Mouse (Mus musculus): ENCODE data around the gene Urb1. TPM values are rescaled to one million over a fixed set of nuclear protein-coding genes. Genes with fewer than 3 reads are reported as not detected.
"Not testable (repeated sequence)": the region's sequence is repeated elsewhere in the genome, so short reads cannot be mapped to it uniquely, and the experiment has no call there.

Gene Urb1
- polyA plus RNA-seq, 1 experiment from 2014 or later = 9.9 TPM

DNA sequence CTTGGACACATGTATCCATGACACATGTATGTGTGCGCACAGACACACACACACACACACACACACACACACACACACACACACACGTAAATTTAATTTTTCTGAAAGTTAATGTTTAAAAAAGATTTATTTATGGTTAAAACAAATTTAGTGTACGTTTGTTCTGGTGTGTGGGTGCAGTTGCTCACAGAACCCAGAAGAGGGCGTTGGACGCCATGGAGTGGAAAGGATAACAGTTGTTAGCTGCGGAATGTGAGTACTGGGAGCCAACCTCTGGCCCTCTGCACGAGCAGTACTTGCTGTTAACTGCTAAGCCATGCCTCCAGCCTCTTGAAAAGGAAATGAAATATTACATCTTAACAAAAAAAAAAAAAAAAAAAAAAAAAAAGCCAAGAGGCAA, 16.2 kb upstream of the Urb1 start, which contains the start of gene Eva1c:
TSS of gene Eva1c (plus strand) at position 263 of the 400 bp plus-strand sequence.
- ATAC-seq (ENCODE audit: low FRiP score) (no peak), DNase-seq (ENCODE audit: low spot score) (no peak)
- Histone ChIP-seq H3K4me2 (replicated peaks) (no peak within 1 kb of the TSS), H3K4me3 (replicated peaks; ENCODE audit: low read length) (no peak within 1 kb of the TSS), H3K4me1 (replicated peaks; ENCODE audit: control insufficient read depth, insufficient read depth, low read length) (peaks cover 18% of the 10 kb centered on the region), H3K9me3 (ENCODE audit: control insufficient read depth, low read length) (no peaks in the 10 kb centered on the region), H3K9ac (no peak within 1 kb of the TSS), H3K27me3 (ENCODE audit: control insufficient read depth, insufficient read depth, low read length) (peaks cover 32% of the 10 kb centered on the region), H3K27ac (no peak within 1 kb of the TSS), H3K36me3 (replicated peaks; ENCODE audit: control insufficient read depth, insufficient read depth) (no peaks in the 10 kb centered on the region)
- WGBS = 74% methylated on average over 7 of the region's 7 CpGs

DNA sequence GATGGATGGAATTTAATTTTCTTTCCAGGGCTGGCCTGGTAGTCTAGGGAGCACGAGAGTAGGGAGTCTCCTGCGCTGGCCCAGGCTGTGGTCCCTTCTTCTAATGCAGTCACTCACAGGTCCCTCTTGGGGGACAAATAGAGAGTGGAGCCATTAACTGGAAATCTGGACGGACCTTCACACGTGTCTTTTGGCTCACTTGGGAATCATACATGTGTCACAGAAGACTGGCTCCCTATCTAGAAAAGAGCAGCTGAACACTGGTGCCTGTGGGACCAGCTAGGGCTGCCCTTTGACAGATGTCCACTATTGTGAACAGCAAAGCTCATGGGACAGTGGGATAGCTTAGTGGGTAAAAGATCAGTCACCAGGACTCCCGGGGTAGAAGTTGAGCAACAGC, 15.8 kb upstream of the Urb1 start:
- peaks cover 14% of the 10 kb centered on the region for H3K4me1 ChIP-seq (replicated peaks; ENCODE audit: control insufficient read depth, insufficient read depth, low read length)

DNA sequence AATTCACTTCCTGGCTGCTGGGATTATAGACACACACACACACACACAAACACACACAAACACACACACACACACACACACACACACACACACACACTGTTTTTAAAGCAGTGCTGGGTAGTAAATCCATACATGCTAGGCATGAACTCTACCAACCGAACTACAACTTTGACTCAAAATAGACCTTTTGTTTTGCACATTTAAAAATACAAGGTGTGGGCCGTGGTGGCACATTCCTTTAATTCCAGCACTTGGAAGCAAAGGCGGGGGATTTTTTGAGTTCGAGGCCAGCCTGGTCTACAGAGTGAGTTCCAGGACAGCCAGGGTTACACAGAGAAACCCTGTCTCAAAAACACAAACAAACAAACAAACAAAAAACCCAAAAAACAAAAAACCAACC, 13.8 kb upstream of the Urb1 start:
- not testable (repeated sequence) for H3K27ac ChIP-seq; ATAC-seq (ENCODE audit: low FRiP score); H3K9me3 ChIP-seq (ENCODE audit: control insufficient read depth, low read length); H3K4me2 ChIP-seq (replicated peaks); DNase-seq (ENCODE audit: low spot score); H3K4me1 ChIP-seq (replicated peaks; ENCODE audit: control insufficient read depth, insufficient read depth, low read length); H3K36me3 ChIP-seq (replicated peaks; ENCODE audit: control insufficient read depth, insufficient read depth); H3K4me3 ChIP-seq (replicated peaks; ENCODE audit: low read length); H3K27me3 ChIP-seq (ENCODE audit: control insufficient read depth, insufficient read depth, low read length); H3K9ac ChIP-seq
- WGBS = 69% methylated on average over 4 of the region's 4 CpGs

More for the DNA sequence above, 15.8 kb upstream of the Urb1 start:
- WGBS = 56% methylated on average over 5 of the region's 5 CpGs
- Histone ChIP-seq H3K36me3 (replicated peaks; ENCODE audit: control insufficient read depth, insufficient read depth) (no peaks in the 10 kb centered on the region), H3K4me2 (replicated peaks) (no peak overlapping the region), H3K4me3 (replicated peaks; ENCODE audit: low read length) (no peak overlapping the region), H3K9ac (no peak overlapping the region), H3K27ac (no peak overlapping the region), H3K27me3 (ENCODE audit: control insufficient read depth, insufficient read depth, low read length) (peaks cover 28% of the 10 kb centered on the region), H3K9me3 (ENCODE audit: control insufficient read depth, low read length) (no peaks in the 10 kb centered on the region)
- ATAC-seq (ENCODE audit: low FRiP score) (no peak), DNase-seq (ENCODE audit: low spot score) (no peak)

DNA sequence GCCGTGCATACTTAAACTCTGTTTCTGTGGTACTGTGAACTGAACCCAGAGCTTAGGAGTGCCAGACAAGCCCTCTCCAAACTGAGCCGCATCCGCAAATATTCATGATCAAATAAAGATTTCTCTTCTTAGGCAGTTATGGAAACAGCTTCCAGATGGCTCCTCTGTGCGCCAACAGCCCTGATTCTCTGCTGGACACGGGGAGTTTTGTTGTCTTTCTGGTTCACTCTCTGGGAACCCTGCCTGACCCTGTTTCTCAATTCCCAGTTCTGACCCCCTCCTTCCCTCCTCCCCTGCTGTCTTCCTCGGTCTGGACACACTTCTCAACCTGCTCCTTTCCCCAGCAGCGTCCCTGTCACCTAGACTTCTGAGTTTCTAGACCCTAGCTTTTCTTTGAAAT, 12.8 kb upstream of the Urb1 start:
- no peaks in the 10 kb centered on the region for H3K36me3 ChIP-seq (replicated peaks; ENCODE audit: control insufficient read depth, insufficient read depth)
- no peaks in the 10 kb centered on the region for H3K4me1 ChIP-seq (replicated peaks; ENCODE audit: control insufficient read depth, insufficient read depth, low read length)
- H3K9ac ChIP-seq = no peak overlapping the region
- H3K27me3 ChIP-seq (ENCODE audit: control insufficient read depth, insufficient read depth, low read length) = no peaks in the 10 kb centered on the region
- no peak overlapping the region for H3K4me2 ChIP-seq (replicated peaks)
- H3K9me3 ChIP-seq (ENCODE audit: control insufficient read depth, low read length) = no peaks in the 10 kb centered on the region
- H3K4me3 ChIP-seq (replicated peaks; ENCODE audit: low read length) = no peak overlapping the region
- ATAC-seq (ENCODE audit: low FRiP score) = no peak
- H3K27ac ChIP-seq = no peak overlapping the region
- no peak for DNase-seq (ENCODE audit: low spot score)
- 72% methylated on average over 7 of the region's 7 CpGs for WGBS

DNA sequence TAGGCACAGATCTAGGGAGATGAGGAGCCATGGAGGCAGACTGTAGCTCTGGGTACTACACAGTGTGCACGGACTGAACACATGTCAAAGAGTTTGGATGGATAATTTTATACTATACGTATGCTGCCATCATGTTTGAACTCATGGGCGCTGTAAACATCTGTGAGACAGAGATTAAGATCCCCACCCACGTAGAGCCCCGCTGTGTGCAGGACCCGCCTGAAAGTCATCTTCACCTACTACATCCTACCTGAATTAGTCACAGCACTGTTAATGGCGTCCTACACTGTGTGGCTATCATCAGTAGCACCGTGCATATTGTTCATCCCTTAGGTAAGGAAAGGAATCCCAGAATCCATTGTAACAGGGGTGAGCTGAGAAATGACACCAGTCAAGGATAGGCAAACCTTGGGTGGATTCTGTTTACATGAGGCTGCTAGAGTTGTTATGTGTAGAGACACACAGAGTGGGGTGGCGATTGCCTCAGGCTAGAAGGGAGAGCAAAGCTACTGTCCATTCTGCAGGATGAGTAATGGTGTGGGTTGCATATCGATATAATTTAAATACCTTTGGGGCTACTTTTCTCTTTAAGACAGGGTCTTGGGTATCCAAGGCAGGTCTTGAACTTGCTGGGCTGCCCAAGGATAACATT, 12.2 kb upstream of the Urb1 start:
- 94% methylated on average over 10 of the region's 10 CpGs for WGBS
- no peaks in the 10 kb centered on the region for H3K9me3 ChIP-seq (ENCODE audit: control insufficient read depth, low read length)
- no peak overlapping the region for H3K27ac ChIP-seq
- no peak for ATAC-seq (ENCODE audit: low FRiP score)
- H3K4me2 ChIP-seq (replicated peaks) = no peak overlapping the region
- H3K9ac ChIP-seq = no peak overlapping the region
- DNase-seq (ENCODE audit: low spot score) = no peak
- H3K36me3 ChIP-seq (replicated peaks; ENCODE audit: control insufficient read depth, insufficient read depth) = no peaks in the 10 kb centered on the region
- H3K4me1 ChIP-seq (replicated peaks; ENCODE audit: control insufficient read depth, insufficient read depth, low read length) = no peaks in the 10 kb centered on the region
- H3K27me3 ChIP-seq (ENCODE audit: control insufficient read depth, insufficient read depth, low read length) = no peaks in the 10 kb centered on the region
- no peak overlapping the region for H3K4me3 ChIP-seq (replicated peaks; ENCODE audit: low read length)

DNA sequence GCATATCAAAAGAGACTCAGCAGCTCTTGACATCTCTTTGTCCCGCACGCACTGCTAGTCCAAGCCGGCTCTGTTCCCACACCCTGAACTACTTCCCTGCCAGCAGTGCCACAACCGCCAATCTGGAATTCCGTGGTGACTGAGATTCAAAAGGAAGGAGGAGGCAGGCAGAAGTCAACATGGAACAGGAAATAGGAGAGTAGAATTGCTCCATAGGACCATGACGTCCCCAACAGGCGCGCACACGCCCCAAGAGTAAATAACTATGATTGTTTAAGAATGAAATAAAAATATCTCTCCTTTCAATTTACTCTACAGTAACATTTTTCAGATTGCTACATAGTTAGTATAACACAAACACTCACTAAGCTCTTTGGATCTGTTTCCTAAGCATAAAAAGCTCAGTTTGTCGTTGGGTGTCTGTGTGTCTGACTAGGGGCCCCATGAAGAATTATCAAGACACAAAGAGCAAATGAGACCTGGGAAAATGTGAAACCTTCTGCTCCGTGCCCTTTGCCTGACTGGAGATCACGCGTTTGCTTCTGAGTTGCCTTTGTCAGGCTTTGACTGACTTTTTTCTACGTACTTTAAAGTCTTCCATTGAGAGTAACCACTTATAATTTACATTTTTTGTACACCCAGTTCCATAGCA, 11.0 kb upstream of the Urb1 start:
- no peak overlapping the region for H3K9ac ChIP-seq
- DNase-seq (ENCODE audit: low spot score) = no peak
- ATAC-seq (ENCODE audit: low FRiP score) = no peak
- no peaks in the 10 kb centered on the region for H3K4me1 ChIP-seq (replicated peaks; ENCODE audit: control insufficient read depth, insufficient read depth, low read length)
- no peak overlapping the region for H3K4me3 ChIP-seq (replicated peaks; ENCODE audit: low read length)
- H3K36me3 ChIP-seq (replicated peaks; ENCODE audit: control insufficient read depth, insufficient read depth) = no peaks in the 10 kb centered on the region
- no peak overlapping the region for H3K4me2 ChIP-seq (replicated peaks)
- H3K27ac ChIP-seq = no peak overlapping the region
- H3K9me3 ChIP-seq (ENCODE audit: control insufficient read depth, low read length) = no peaks in the 10 kb centered on the region
- 84% methylated on average over 14 of the region's 14 CpGs for WGBS
- no peaks in the 10 kb centered on the region for H3K27me3 ChIP-seq (ENCODE audit: control insufficient read depth, insufficient read depth, low read length)

DNA sequence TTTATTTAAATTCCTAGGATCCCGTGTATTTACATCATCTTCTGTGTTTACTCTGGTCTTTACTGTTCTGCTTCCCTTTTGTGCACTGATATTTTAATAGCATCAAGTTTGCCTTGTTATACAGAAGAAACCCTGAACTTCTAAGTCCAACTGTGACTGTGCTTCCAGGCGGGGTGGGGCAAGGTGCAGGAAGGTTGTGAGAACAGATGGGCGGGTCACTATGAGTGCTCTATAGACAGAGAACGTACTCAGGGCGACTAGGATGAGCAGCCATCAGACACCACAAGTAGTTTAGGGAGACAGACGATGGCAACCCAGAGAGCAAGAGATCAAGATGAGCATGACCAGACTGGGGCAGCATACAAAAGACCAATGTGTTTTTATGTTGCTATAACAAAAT, 10.1 kb upstream of the Urb1 start:
- H3K9ac ChIP-seq = no peak overlapping the region
- no peaks in the 10 kb centered on the region for H3K9me3 ChIP-seq (ENCODE audit: control insufficient read depth, low read length)
- no peak overlapping the region for H3K4me3 ChIP-seq (replicated peaks; ENCODE audit: low read length)
- no peaks in the 10 kb centered on the region for H3K36me3 ChIP-seq (replicated peaks; ENCODE audit: control insufficient read depth, insufficient read depth)
- DNase-seq (ENCODE audit: low spot score) (no peak), ATAC-seq (ENCODE audit: low FRiP score) (no peak)
- no peaks in the 10 kb centered on the region for H3K4me1 ChIP-seq (replicated peaks; ENCODE audit: control insufficient read depth, insufficient read depth, low read length)
- no peaks in the 10 kb centered on the region for H3K27me3 ChIP-seq (ENCODE audit: control insufficient read depth, insufficient read depth, low read length)
- no peak overlapping the region for H3K27ac ChIP-seq
- H3K4me2 ChIP-seq (replicated peaks) = no peak overlapping the region
- WGBS = 86% methylated on average over 6 of the region's 6 CpGs

DNA sequence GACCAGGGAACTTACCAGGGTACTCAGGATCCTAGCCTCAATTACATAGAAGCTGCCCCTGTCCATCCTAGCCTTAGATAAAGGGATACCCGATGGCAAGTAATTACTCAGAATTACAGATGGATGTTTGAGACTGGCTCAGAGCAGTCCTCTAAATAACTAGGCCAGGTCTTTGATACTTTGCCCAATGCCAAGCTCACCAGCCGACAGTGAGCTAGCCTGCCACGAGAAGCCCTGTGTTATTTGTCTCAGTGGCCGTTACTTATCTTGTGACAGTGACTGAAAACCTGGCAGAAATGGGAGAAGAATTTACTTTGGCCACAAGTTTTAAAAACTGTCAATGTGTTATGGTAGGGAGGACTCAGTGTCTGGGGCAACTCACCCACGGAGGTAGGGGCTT, 1.9 kb upstream of the Urb1 start:
- ATAC-seq (ENCODE audit: low FRiP score) (no peak), DNase-seq (ENCODE audit: low spot score) (no peak)
- Histone ChIP-seq H3K9ac (no peak overlapping the region), H3K27ac (no peak overlapping the region), H3K4me1 (replicated peaks; ENCODE audit: control insufficient read depth, insufficient read depth, low read length) (peaks cover 18% of the 10 kb centered on the region), H3K36me3 (replicated peaks; ENCODE audit: control insufficient read depth, insufficient read depth) (no peaks in the 10 kb centered on the region), H3K4me3 (replicated peaks; ENCODE audit: low read length) (no peak overlapping the region), H3K4me2 (replicated peaks) (no peak overlapping the region), H3K27me3 (ENCODE audit: control insufficient read depth, insufficient read depth, low read length) (no peaks in the 10 kb centered on the region), H3K9me3 (ENCODE audit: control insufficient read depth, low read length) (no peaks in the 10 kb centered on the region)
- 88% methylated on average over 5 of the region's 5 CpGs for WGBS

DNA sequence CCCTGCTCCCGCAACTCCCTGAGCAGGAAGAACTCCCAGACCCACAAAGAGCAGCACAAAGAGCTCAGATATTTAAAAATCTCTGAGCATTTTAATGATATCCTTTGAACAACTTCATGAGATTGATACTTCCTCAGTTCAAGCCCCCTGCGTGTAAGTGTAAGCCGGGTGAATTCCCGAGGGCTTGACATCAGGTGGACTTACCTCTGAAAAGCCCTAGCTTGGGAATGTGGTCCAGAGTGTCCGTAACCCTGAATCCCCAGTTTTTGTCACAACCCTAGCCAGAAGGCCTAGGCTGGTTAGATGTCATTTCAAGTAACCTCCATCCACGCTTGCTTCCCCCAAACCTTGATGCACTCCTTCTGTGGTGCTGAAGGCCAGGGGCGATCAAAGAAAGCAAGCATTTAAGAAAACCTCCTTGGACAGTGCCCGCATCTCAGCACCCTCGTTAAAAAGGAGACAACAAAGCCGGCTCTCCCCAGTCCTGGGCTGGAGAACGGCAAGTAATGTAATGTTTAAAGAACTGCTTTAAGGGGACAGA, 573 bp upstream of the Urb1 start:
- H3K36me3 ChIP-seq (replicated peaks; ENCODE audit: control insufficient read depth, insufficient read depth) = no peaks in the 10 kb centered on the region
- DNase-seq (ENCODE audit: low spot score) (no peak), ATAC-seq (ENCODE audit: low FRiP score) (peak; percentile 13; the same call in 1 of the 2 replicates)
- peak overlapping the region; percentile 43 for H3K9ac ChIP-seq
- peaks cover 18% of the 10 kb centered on the region for H3K4me1 ChIP-seq (replicated peaks; ENCODE audit: control insufficient read depth, insufficient read depth, low read length)
- H3K27ac ChIP-seq = peak overlapping the region; percentile 61
- H3K9me3 ChIP-seq (ENCODE audit: control insufficient read depth, low read length) = no peaks in the 10 kb centered on the region
- peak overlapping the region; percentile 56 for H3K4me3 ChIP-seq (replicated peaks; ENCODE audit: low read length)
- 47% methylated on average over 11 of the region's 11 CpGs for WGBS
- peak overlapping the region; percentile 63 for H3K4me2 ChIP-seq (replicated peaks)
- no peaks in the 10 kb centered on the region for H3K27me3 ChIP-seq (ENCODE audit: control insufficient read depth, insufficient read depth, low read length)
